Mouse (Mus musculus): ENCODE measurements at regions not wholly inside any gene's neighbourhood (a gene's known extent, or its start where the extent isn't known, plus 50 kb on each side); places are given as distances from the start of the nearest gene placed in this dataset.

DNA sequence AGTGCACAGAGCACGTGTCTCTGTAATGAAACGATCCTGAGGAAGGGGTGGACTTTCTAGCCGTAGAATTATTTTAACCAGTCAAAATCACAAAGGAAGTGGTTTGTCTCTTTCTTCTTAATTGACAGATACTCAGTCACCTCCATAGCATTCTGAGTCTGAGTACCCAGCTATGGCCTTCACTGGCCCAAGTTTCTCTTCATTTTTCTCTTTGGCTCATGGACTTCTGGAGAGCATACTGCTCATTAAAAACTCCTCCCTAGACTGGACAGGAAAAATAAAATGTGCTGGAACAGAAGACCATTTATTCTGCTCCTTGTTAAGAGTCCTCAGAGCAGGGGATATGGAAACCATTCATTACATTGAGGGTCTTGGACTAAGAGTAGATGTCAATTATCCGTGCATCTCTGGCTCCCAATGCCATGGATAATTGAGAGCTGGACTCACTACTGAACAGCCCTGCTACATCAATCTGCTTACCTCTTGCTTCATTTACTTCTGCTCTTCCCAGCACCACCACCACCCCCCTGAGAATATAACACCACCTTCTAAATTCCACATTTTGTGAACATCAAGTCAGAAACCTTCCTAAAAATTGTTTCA is 287.5 kb upstream of the Intu start:
- WGBS = 74% methylated on average over 4 of the region's 4 CpGs
- no peak overlapping the region for H3K4me3 ChIP-seq
- ATAC-seq (replicated peaks) = no peak
- H3K9me3 ChIP-seq = no peaks in the 10 kb centered on the region
- no peaks in the 10 kb centered on the region for H3K27me3 ChIP-seq (replicated peaks)
- no peak overlapping the region for H3K27ac ChIP-seq
- no peaks in the 10 kb centered on the region for H3K4me1 ChIP-seq
- no peak overlapping the region for H3K9ac ChIP-seq
- H3K4me2 ChIP-seq = no peak overlapping the region
- no peaks in the 10 kb centered on the region for H3K36me3 ChIP-seq (replicated peaks)

DNA sequence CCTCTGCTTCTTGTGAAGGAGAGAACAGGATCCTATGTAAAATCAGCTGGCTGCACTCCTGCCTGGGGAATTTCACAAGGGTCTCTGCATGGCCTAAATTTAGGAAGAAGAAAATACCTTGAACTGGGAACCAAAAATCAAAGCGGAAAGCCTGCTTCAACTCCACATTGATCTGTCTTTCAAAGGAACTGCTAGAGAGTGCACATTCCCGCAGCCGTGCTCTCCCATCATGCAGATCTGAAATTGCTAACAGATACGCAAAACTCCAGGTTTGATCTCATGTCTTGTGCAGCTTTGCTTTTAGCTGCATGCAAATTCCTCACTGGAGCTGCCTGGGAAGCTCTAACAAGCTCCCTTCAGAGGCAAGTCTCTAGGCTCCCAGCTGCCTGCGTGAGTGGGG is 276.7 kb upstream of the Intu start:
- WGBS = 62% methylated on average over 5 of the region's 5 CpGs
- H3K27me3 ChIP-seq (replicated peaks) = no peaks in the 10 kb centered on the region
- H3K4me1 ChIP-seq = no peaks in the 10 kb centered on the region
- ATAC-seq (replicated peaks) = no peak; the same call in 1 of the 2 replicates
- no peak overlapping the region for H3K27ac ChIP-seq
- no peak overlapping the region for H3K4me2 ChIP-seq
- no peaks in the 10 kb centered on the region for H3K9me3 ChIP-seq
- H3K9ac ChIP-seq = no peak overlapping the region
- no peak overlapping the region for H3K4me3 ChIP-seq
- H3K36me3 ChIP-seq (replicated peaks) = no peaks in the 10 kb centered on the region

DNA sequence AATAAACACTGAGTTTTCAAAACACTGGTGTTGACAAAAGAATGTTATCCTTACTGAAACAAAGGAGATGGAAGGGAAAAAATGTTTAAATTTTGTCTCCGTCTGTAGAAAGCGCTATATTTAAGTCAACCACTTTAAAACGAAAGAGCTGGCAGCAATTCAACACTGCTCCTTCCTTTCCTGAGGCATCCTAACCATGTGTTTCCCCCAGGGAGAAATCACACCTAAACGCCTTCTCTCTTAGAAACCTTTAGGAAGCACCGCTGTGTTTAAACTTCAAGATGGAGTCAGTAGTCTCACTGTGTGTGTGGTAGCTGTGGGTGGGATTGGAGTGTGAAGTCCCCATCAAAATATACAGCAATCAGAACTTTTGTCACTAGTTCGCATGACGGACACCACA is 268.6 kb upstream of the Intu start:
- no peak overlapping the region for H3K4me3 ChIP-seq
- H3K4me1 ChIP-seq = no peaks in the 10 kb centered on the region
- H3K9me3 ChIP-seq = no peaks in the 10 kb centered on the region
- no peak overlapping the region for H3K9ac ChIP-seq
- H3K27ac ChIP-seq = no peak overlapping the region
- no peaks in the 10 kb centered on the region for H3K27me3 ChIP-seq (replicated peaks)
- WGBS = 89% methylated on average over 7 of the region's 7 CpGs
- no peak overlapping the region for H3K4me2 ChIP-seq
- no peaks in the 10 kb centered on the region for H3K36me3 ChIP-seq (replicated peaks)
- ATAC-seq (replicated peaks) = no peak

DNA sequence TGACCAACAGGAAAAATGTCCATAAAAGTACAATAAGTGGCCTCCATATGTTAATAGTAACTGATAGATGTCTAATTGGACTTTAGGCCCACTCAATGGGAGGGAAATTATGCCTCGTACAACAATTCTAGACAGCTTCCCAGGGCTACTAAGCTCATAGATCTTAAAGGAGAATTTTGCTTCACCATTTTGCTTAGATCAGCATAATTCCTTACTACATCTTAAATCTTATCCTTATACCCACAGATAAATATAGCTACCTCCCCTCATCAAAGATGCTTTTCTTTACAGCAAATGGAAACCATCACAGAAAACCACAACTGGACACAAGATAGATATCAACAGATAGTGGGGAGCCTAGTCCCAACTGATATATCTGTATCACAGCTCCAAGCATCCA is 263.6 kb upstream of the Intu start:
- no peak overlapping the region for H3K9ac ChIP-seq
- no peak overlapping the region for H3K4me3 ChIP-seq

DNA sequence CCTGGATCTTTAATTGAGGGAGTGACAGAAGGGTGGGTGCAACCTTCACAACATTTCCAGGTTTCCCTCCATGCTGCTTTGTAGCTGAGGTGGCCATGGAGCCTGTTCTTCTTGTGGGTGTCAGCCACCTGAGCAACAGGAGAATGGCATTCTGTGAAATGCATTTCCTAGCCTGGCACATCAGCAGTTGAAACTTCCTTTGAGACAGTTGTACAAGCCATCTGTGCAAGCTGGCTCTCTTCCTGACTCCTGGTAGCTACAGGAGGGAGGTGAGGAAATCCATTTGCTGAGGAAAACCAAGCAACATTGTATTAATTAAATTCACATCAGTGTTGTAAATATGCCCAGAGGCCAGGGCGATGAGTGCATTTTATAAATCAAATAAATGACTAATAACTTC is 248.2 kb upstream of the Intu start:
- Histone ChIP-seq H3K4me1 (no peaks in the 10 kb centered on the region), H3K4me3 (no peak overlapping the region), H3K4me2 (no peak overlapping the region), H3K27me3 (replicated peaks) (no peaks in the 10 kb centered on the region), H3K36me3 (replicated peaks) (no peaks in the 10 kb centered on the region), H3K9me3 (no peaks in the 10 kb centered on the region), H3K27ac (no peak overlapping the region), H3K9ac (no peak overlapping the region)
- no peak for ATAC-seq (replicated peaks)
- WGBS = 90% methylated on average over 1 of the region's 1 CpGs

More for the DNA sequence above, 263.6 kb upstream of the Intu start:
- no peaks in the 10 kb centered on the region for H3K4me1 ChIP-seq
- no peaks in the 10 kb centered on the region for H3K27me3 ChIP-seq (replicated peaks)
- H3K36me3 ChIP-seq (replicated peaks) = no peaks in the 10 kb centered on the region
- 91% methylated on average over 1 of the region's 1 CpGs for WGBS
- H3K27ac ChIP-seq = no peak overlapping the region
- no peak for ATAC-seq (replicated peaks)
- no peak overlapping the region for H3K4me2 ChIP-seq
- H3K9me3 ChIP-seq = no peaks in the 10 kb centered on the region

DNA sequence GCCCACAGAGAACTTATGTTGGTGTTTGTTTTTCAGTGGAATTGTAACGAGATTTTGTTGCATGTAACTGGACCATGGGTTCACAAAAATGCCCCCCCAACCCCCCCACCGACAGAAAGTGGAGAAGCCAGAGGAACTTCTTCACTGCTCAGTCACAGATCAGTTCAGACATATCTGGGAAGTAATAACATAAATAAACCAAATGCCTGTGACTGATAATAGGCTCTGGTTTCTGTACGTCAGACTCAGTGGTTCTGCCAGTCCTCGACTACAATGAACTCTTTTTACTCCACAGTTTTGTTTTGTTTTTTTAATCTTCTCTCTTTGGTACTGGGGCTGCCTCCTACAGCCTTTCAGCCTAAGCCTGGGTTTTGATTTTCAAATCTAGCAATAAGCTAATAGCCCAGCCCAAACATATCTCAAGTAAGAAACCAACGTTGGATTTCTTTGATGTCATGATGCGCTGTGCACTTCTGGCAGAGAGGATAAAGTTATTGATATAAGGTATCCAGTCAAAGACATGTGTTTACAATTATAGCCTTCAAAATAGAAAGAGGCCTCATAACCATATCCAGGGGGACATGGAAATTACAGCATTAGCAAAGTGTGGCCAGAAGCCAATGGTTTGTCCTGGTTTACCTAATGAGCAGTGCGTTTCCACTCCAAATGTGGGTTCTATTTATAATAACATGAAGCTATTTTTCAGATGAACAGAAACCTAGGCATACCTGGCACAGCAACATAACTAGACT is 244.0 kb upstream of the Intu start:
- H3K36me3 ChIP-seq (replicated peaks) = no peaks in the 10 kb centered on the region
- H3K9ac ChIP-seq = no peak overlapping the region
- WGBS = 62% methylated on average over 7 of the region's 7 CpGs
- no peak overlapping the region for H3K4me3 ChIP-seq
- H3K4me1 ChIP-seq = no peaks in the 10 kb centered on the region
- no peaks in the 10 kb centered on the region for H3K9me3 ChIP-seq
- H3K27me3 ChIP-seq (replicated peaks) = no peaks in the 10 kb centered on the region
- no peak overlapping the region for H3K27ac ChIP-seq
- no peak overlapping the region for H3K4me2 ChIP-seq
- ATAC-seq (replicated peaks) = no peak

DNA sequence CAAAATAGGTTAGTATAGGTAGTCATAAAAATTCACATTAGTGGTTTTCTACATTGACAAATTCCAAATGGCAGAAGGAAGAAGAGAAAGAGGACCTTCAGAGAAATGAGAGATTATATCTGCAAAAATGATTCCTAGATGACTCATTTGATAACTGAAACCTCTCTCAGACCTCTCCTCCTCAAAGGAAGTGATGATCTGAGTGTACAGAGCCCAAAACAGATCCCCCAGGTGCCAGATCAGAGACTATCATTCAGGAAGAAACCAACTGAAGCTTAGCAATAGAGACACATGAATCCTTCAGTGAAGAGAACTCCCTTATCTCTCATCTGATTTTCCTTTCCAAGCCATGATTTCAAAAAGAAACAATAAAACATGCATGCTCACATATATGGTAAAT is 234.0 kb upstream of the Intu start:
- Histone ChIP-seq H3K9ac (no peak overlapping the region), H3K9me3 (no peaks in the 10 kb centered on the region), H3K27ac (no peak overlapping the region), H3K4me3 (no peak overlapping the region), H3K36me3 (replicated peaks) (no peaks in the 10 kb centered on the region), H3K4me1 (no peaks in the 10 kb centered on the region), H3K4me2 (no peak overlapping the region), H3K27me3 (replicated peaks) (no peaks in the 10 kb centered on the region)
- ATAC-seq (replicated peaks) = no peak

DNA sequence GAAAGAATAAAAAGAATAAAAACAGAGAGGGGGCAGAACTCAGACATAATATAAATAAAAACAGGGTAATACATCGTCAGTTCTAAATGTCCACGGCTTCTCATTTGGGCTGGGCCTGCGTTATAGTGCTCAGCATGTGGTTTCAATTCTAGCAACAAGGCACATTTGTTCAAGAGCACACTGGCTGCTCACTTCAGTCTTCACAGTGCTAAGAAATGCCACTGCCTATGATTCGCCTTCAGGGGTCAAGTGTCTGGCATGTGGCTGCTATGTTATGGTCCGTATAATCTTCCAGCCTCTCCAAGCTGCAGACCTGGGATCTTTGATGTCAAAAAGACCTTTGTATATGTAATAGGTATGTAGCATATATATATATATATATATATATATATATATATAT is 210.8 kb upstream of the Intu start:
- Histone ChIP-seq H3K9ac (no peak overlapping the region), H3K9me3 (no peaks in the 10 kb centered on the region), H3K27me3 (replicated peaks) (no peaks in the 10 kb centered on the region), H3K4me2 (no peak overlapping the region), H3K36me3 (replicated peaks) (no peaks in the 10 kb centered on the region), H3K27ac (no peak overlapping the region), H3K4me1 (no peaks in the 10 kb centered on the region), H3K4me3 (no peak overlapping the region)
- ATAC-seq (replicated peaks) = no peak
- 85% methylated on average over 5 of the region's 5 CpGs for WGBS

DNA sequence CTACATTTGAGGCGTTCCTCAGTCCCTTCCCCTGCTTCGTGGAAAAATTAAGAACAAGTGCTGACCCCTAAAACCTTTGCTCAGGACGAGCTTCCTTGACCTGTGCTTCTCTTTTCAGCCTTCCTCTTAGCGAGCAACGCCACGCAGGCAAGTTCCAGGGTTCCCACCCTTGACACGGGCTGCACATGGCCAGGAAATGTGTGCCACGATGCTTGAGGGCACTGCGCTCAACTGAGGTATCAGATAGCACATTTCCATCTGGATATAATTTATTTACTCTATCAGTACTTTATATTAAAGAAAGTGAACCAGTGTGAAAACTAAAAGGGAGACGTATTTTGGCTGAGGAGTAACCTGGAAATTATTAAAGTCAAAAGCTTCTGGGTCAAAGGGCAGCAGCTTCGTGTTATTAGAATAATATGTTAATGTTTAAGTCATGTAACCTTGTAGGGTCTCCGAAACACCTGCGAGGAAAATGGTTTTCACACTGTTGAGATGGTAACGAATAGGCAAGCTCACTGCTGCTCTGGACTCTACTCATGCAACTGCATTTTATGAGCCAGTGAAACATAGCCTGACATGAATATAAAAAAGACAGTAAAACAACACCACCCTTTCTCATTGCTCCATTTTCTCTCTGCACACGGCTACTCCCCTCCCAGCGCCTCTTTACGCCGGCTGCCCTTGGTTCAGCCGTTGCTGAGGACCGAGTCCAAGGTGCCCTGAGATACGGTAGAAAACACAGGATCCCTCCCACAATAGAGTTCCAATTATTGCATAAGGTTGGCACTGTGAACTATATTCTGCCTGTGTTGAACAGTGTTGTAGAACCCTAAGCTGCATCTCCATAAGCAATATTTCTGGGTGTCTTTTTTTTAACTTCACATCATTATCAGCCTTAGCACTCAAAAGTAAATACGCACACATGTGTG is 204.9 kb upstream of the Intu start:
- WGBS = 87% methylated on average over 22 of the region's 22 CpGs
- Histone ChIP-seq H3K4me3 (no peak overlapping the region), H3K27ac (no peak overlapping the region), H3K27me3 (replicated peaks) (no peaks in the 10 kb centered on the region), H3K4me1 (no peaks in the 10 kb centered on the region), H3K9ac (no peak overlapping the region), H3K9me3 (no peaks in the 10 kb centered on the region), H3K36me3 (replicated peaks) (no peaks in the 10 kb centered on the region), H3K4me2 (no peak overlapping the region)
- ATAC-seq (replicated peaks) = no peak

DNA sequence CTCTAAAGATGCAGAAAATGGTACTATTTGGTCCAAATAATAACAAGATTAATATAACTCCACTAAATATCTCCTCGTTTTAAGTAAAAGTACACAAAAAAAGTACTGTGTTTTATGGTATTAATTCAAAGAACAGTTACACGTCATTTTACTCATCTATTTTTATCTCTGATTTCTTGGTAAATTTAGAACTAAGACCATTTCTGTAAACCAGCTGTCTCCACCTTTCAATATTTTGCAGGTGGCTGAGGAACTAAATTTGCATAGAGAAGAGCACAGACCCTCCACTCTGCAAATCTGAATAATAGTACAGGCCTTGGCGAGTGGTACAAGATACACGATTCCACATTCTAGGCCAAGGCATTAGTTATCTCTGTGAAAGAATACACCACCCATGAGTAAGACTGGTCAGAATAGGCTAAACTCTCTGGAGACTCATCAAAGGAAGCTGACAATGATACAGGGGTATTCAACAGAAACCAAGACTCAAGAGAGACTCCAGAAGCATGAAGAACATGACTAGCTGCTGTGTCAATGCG is 191.5 kb upstream of the Intu start:
- 90% methylated on average over 5 of the region's 5 CpGs for WGBS
- Histone ChIP-seq H3K36me3 (replicated peaks) (no peaks in the 10 kb centered on the region), H3K9me3 (no peaks in the 10 kb centered on the region), H3K27ac (no peak overlapping the region), H3K4me2 (no peak overlapping the region), H3K4me3 (no peak overlapping the region), H3K27me3 (replicated peaks) (no peaks in the 10 kb centered on the region), H3K9ac (no peak overlapping the region), H3K4me1 (no peaks in the 10 kb centered on the region)
- ATAC-seq (replicated peaks) = no peak

DNA sequence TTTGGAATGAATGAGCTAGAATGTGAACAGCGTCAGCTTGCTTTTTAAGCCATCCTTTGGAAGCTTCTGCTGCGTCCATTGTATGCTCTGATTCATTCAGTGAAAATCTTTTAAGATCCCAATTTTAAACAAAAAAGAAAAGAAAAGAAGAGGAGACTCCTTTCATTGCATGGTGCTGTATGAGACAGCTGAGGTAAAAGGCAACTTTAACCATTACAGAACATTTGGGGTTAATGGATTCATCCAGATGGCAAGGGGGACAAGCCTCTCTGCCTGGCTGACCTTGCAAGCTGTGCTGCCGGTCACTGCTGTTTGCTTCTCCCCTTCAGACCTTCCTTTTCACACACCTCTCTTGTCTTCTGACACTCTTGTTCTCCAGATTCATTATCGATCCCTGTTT is 176.0 kb upstream of the Intu start:
- no peak for ATAC-seq (replicated peaks)
- Histone ChIP-seq H3K27ac (no peak overlapping the region), H3K9ac (no peak overlapping the region), H3K9me3 (no peaks in the 10 kb centered on the region), H3K4me3 (no peak overlapping the region), H3K27me3 (replicated peaks) (no peaks in the 10 kb centered on the region), H3K4me2 (no peak overlapping the region), H3K4me1 (0 out of 2 replicates have a peak, but pooled peaks cover 2% of the 10 kb centered on the region), H3K36me3 (replicated peaks) (no peaks in the 10 kb centered on the region)
- 25% methylated on average over 4 of the region's 4 CpGs for WGBS

DNA sequence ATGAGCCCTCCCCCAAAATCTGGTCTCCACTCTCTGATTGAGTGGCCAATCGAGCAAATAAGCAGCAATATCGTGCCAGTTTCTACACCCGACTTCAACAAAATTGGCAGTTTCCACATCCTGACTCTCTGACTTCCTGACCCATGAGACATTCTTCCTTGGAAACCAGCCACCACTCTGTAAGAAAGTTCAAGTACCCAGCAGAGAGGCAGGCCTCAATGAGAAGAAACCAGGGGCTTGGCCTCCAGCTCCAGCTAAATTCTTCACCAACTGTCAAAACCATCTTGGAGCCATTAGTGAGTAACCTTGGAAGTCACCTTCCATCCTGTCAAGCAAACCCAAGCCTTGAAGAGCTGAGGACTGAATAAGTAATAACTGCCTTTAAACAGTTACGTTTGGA is 162.7 kb upstream of the Intu start:
- Histone ChIP-seq H3K4me3 (no peak overlapping the region), H3K4me1 (no peaks in the 10 kb centered on the region), H3K36me3 (replicated peaks) (no peaks in the 10 kb centered on the region), H3K27me3 (replicated peaks) (no peaks in the 10 kb centered on the region), H3K27ac (no peak overlapping the region), H3K9me3 (no peaks in the 10 kb centered on the region), H3K9ac (no peak overlapping the region), H3K4me2 (no peak overlapping the region)
- WGBS = 90% methylated on average over 4 of the region's 4 CpGs
- no peak for ATAC-seq (replicated peaks)
